Mouse (Mus musculus): ENCODE data around the gene Hdgfl2. TPM values are rescaled to one million over a fixed set of nuclear protein-coding genes. Genes with fewer than 3 reads are reported as not detected.

The Hdgfl2 gene
- polyA plus RNA-seq, 2 experiments, result 84.9 to 118 TPM

DNA sequence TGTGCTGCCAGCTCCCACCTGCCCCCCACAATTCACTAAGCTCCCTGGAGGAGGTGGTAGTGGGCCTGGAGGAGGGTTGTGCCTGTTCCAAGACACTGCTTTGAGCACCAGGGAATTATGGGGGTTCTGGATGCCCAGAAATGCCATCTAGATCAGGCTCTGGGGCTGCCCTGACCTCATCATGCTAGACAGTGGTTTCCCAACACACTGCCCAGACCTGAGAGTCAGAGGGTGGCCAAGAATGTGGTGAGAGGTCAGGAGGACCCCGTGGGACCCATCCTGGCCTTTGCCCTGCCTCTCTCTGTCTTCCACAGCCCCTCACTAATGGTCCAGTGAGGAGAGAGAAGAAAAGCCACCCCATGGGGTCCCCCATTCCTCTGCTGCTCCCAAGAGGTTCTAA, 31.6 kb downstream of the Hdgfl2 start:
- Histone ChIP-seq H3K4me2 (replicated peaks; ENCODE audit: low read depth, low read length, severe bottlenecking) (no peak overlapping the region), H3K36me3 (ENCODE audit: control insufficient read depth, insufficient read depth, low read length) (peaks cover 3% of the 10 kb centered on the region; the same call in 1 of the 2 replicates), H3K9me3 (ENCODE audit: control insufficient read depth, low read length) (no peaks in the 10 kb centered on the region), H3K4me3 (replicated peaks; ENCODE audit: low read length) (no peak overlapping the region), H3K9ac (ENCODE audit: low read depth, low read length, severe bottlenecking) (no peak overlapping the region), H3K27me3 (ENCODE audit: control insufficient read depth, insufficient read depth, low read length) (no peaks in the 10 kb centered on the region), H3K4me1 (ENCODE audit: control insufficient read depth, insufficient read depth, low read length) (no peaks in the 10 kb centered on the region), H3K27ac (replicated peaks; ENCODE audit: low read depth, low read length) (no peak overlapping the region)
- ATAC-seq (ENCODE audit: low FRiP score, low read depth) (no peak), DNase-seq (ENCODE audit: low spot score) (no peak)
- TF ChIP-seq POLR2A (IDR thresholded peaks at IDR 0.05; ENCODE audit: borderline replicate concordance, extremely low read depth, insufficient read depth, insufficient read length), result no peak
- 54% methylated on average over 1 of the region's 1 CpGs for WGBS

DNA sequence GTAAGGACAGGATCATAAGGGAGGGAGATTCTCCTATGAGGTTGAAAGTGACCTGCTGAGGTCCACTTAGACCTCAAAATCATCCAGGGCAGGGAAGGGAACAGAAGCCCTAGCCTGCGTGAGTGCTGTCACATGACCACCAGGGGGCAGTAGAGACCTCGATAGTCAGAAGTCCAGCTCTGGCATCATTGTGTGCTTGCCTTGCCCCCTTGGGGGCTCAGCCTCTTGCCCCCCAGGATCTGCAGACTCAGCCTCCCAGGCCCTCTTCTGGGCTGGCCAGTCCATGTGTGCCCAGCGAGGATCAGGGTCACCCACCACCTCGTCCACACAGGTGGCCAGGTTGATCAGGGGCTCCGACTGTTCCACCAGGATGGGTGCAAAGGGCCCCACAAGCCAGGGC, 32.4 kb downstream of the Hdgfl2 start:
- H3K4me1 ChIP-seq (ENCODE audit: control insufficient read depth, insufficient read depth, low read length), result no peaks in the 10 kb centered on the region
- H3K27me3 ChIP-seq (ENCODE audit: control insufficient read depth, insufficient read depth, low read length), result 0 out of 2 replicates have a peak, but pooled peaks cover under 1% of the 10 kb centered on the region
- no peak overlapping the region for H3K27ac ChIP-seq (replicated peaks; ENCODE audit: low read depth, low read length)
- H3K4me3 ChIP-seq (replicated peaks; ENCODE audit: low read length), result no peak overlapping the region
- TF ChIP-seq POLR2A (IDR thresholded peaks at IDR 0.05; ENCODE audit: borderline replicate concordance, extremely low read depth, insufficient read depth, insufficient read length), result no peak
- H3K9ac ChIP-seq (ENCODE audit: low read depth, low read length, severe bottlenecking), result no peak overlapping the region
- 45% methylated on average over 5 of the region's 5 CpGs for WGBS
- no peaks in the 10 kb centered on the region for H3K9me3 ChIP-seq (ENCODE audit: control insufficient read depth, low read length)
- no peak overlapping the region for H3K4me2 ChIP-seq (replicated peaks; ENCODE audit: low read depth, low read length, severe bottlenecking)
- H3K36me3 ChIP-seq (ENCODE audit: control insufficient read depth, insufficient read depth, low read length), result peaks cover 3% of the 10 kb centered on the region; the same call in 1 of the 2 replicates
- DNase-seq (ENCODE audit: low spot score) (peak; percentile 82), ATAC-seq (ENCODE audit: low FRiP score, low read depth) (no peak)

DNA sequence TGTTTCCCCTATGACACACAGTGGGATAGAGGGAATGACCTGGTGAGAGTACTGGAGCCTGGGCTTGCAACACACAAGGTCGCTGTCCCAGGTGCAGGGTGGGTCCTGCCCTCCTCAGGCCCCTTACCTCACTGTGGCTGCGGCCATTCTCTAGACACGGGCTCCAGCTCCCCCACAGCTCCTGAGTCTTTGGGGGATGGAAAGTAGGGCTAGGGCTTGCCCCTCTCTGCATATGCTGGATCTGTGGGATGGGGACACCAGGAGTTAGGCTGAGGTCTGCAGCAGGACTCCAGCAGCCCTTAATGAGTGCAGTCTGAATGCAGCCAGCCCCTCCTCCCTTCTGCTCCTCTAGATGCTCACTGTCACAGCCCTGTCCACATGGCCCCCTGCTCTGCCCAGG, 33.3 kb downstream of the Hdgfl2 start:
- no peaks in the 10 kb centered on the region for H3K9me3 ChIP-seq (ENCODE audit: control insufficient read depth, low read length)
- H3K4me2 ChIP-seq (replicated peaks; ENCODE audit: low read depth, low read length, severe bottlenecking), result no peak overlapping the region
- ATAC-seq (ENCODE audit: low FRiP score, low read depth) (no peak), DNase-seq (ENCODE audit: low spot score) (no peak)
- H3K36me3 ChIP-seq (ENCODE audit: control insufficient read depth, insufficient read depth, low read length), result no peaks in the 10 kb centered on the region; the same call in 1 of the 2 replicates
- no peak overlapping the region for H3K9ac ChIP-seq (ENCODE audit: low read depth, low read length, severe bottlenecking)
- H3K27me3 ChIP-seq (ENCODE audit: control insufficient read depth, insufficient read depth, low read length), result peaks cover 6% of the 10 kb centered on the region; the same call in 1 of the 2 replicates
- H3K4me3 ChIP-seq (replicated peaks; ENCODE audit: low read length), result no peak overlapping the region
- no peak for TF ChIP-seq POLR2A (IDR thresholded peaks at IDR 0.05; ENCODE audit: borderline replicate concordance, extremely low read depth, insufficient read depth, insufficient read length)
- H3K27ac ChIP-seq (replicated peaks; ENCODE audit: low read depth, low read length), result no peak overlapping the region
- H3K4me1 ChIP-seq (ENCODE audit: control insufficient read depth, insufficient read depth, low read length), result peaks cover 5% of the 10 kb centered on the region; the same call in 1 of the 2 replicates
- WGBS, result 72% methylated on average over 3 of the region's 3 CpGs

DNA sequence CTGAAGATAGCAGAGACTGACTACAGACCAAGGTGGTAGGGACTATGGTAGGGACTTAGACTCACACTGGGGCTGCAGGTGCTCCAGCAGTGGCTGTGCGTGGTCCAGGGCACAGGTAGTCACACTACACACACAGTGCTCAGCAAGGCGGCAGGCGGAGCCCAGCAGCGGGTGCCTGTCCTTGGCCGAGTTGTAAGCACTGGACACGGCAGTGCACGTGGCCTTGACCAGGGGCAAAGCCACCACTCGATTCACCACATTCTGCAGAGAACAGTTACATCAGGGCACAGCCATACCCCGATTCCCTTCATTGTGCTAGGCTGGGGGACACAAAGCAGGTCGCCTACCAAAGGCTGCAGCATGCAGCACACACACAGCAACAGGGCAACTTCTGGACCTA, 36.8 kb downstream of the Hdgfl2 start:
- Histone ChIP-seq H3K4me2 (replicated peaks; ENCODE audit: low read depth, low read length, severe bottlenecking) (no peak overlapping the region), H3K4me1 (ENCODE audit: control insufficient read depth, insufficient read depth, low read length) (peaks cover 5% of the 10 kb centered on the region; the same call in 1 of the 2 replicates), H3K27me3 (ENCODE audit: control insufficient read depth, insufficient read depth, low read length) (peaks cover 36% of the 10 kb centered on the region), H3K4me3 (replicated peaks; ENCODE audit: low read length) (no peak overlapping the region), H3K36me3 (ENCODE audit: control insufficient read depth, insufficient read depth, low read length) (no peaks in the 10 kb centered on the region), H3K27ac (replicated peaks; ENCODE audit: low read depth, low read length) (no peak overlapping the region), H3K9ac (ENCODE audit: low read depth, low read length, severe bottlenecking) (no peak overlapping the region), H3K9me3 (ENCODE audit: control insufficient read depth, low read length) (no peaks in the 10 kb centered on the region)
- no peak for TF ChIP-seq POLR2A (IDR thresholded peaks at IDR 0.05; ENCODE audit: borderline replicate concordance, extremely low read depth, insufficient read depth, insufficient read length)
- WGBS, result 76% methylated on average over 10 of the region's 10 CpGs
- ATAC-seq (ENCODE audit: low FRiP score, low read depth) (no peak), DNase-seq (ENCODE audit: low spot score) (no peak)

DNA sequence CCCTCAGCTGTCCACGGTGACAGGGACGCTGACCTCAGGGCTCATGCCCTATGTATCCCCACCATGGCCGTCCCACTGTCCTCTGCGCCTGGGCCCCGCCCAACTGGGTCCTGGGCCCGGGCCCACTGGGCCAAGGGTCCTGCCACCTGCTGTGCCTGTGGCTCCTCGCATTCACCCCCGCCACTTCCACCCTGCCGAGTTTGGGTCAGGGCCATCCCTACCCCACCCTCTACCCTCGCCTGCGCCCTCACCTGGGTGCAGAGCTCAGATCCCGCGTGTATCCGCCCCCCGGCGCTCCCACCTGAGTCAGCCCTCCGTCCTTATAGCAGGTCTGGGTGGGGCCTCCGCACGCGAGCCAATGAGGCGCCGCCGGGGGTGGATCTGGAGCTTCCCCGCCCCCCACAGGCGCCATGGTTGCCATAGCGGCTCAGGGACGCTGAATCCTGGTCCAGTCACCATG, 37.8 kb downstream of the Hdgfl2 start, which contains the start of gene Plin5:
Plin5 (minus strand) TSS at position 346 of the 460 bp plus-strand sequence.
- 2% methylated on average over 25 of the region's 27 CpGs for WGBS
- no peak for ATAC-seq (ENCODE audit: low FRiP score, low read depth)
- Histone ChIP-seq H3K4me2 (replicated peaks; ENCODE audit: low read depth, low read length, severe bottlenecking) (peak within 1 kb of the TSS; percentile 37), H3K4me1 (ENCODE audit: control insufficient read depth, insufficient read depth, low read length) (peaks cover 5% of the 10 kb centered on the region; the same call in 1 of the 2 replicates), H3K27me3 (ENCODE audit: control insufficient read depth, insufficient read depth, low read length) (peaks cover 47% of the 10 kb centered on the region), H3K36me3 (ENCODE audit: control insufficient read depth, insufficient read depth, low read length) (no peaks in the 10 kb centered on the region), H3K27ac (replicated peaks; ENCODE audit: low read depth, low read length) (no peak within 1 kb of the TSS), H3K9me3 (ENCODE audit: control insufficient read depth, low read length) (peaks cover 5% of the 10 kb centered on the region), H3K4me3 (replicated peaks; ENCODE audit: low read length) (peak within 1 kb of the TSS; percentile 16), H3K9ac (ENCODE audit: low read depth, low read length, severe bottlenecking) (0 out of 2 replicates have a peak within 1 kb of the TSS, but pooled peaks have one; percentile 25)
- DNase-seq (ENCODE audit: low spot score), result peak; percentile 14
- no peak for TF ChIP-seq POLR2A (IDR thresholded peaks at IDR 0.05; ENCODE audit: borderline replicate concordance, extremely low read depth, insufficient read depth, insufficient read length)

Measured in limb, embryonic 14.5 days (tissue).